Comparison of ENCODE assay signal across 26 mouse cellular contexts in the genomic region with DNA sequence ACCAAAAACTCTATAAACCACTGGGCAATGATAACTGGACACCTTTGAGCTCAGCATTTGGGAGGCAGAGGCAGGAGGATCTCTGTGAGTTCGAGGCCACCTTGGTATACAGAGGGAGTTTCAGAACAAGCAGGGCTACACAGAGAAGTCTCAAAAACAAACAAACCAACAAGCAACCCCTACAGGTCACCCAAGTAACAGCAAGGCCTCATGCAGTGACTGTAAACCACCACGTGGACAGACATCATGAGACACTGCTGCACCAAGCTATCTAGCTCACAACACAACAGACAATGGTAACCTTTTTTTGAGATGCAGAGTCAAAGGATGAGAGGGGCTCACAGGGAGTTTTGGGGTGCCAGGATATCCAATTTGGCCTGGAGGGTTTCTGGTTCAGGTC. TPM values are rescaled to one million over a fixed set of nuclear protein-coding genes. Genes with fewer than 3 reads are reported as not detected.
A peak's percentile ranks its signal among the peaks of the same experiment; 100 is the strongest.
DNase-seq lines count a peak whose midpoint lies in the region; ATAC-seq and TF ChIP-seq lines count a peak whose summit lies in the region.
"Had no signal": no experiment of that assay in that cellular context is flagged by ENCODE, and none has a peak within 500 bp of the region (broad histone marks: within the 10 kb centered on the region; RNA-seq: fewer than 3 reads in every experiment).

No protein-coding gene starts in this region.

- H3K36me3 ChIP-seq in forebrain, postnatal 0 days (ENCODE audit: insufficient read depth) = peaks cover 38% of the 10 kb centered on the region
- peaks cover 17% of the 10 kb centered on the region for H3K36me3 ChIP-seq in forebrain, embryonic 15.5 days

- no peak overlapping the region for H3K4me3 ChIP-seq in forebrain, postnatal 0 days (ENCODE audit: low read depth, low read length)
- no peak overlapping the region for H3K4me3 ChIP-seq in forebrain, embryonic 15.5 days
- no peak overlapping the region for H3K4me3 ChIP-seq in layer of hippocampus, adult 2 months
- H3K4me3 ChIP-seq: embryonic facial prominence, embryonic 12.5 days; heart, embryonic 13.5 days; hindbrain, embryonic 15.5 days; intestine, embryonic 15.5 days; midbrain, embryonic 10.5 days; midbrain, embryonic 15.5 days; neural tube, embryonic 15.5 days had no signal

- no peak overlapping the region for H3K27ac ChIP-seq in forebrain, postnatal 0 days (ENCODE audit: low read depth, low read length)
- H3K27ac ChIP-seq in forebrain, embryonic 15.5 days (replicated peaks) = no peak overlapping the region
- H3K27ac ChIP-seq in layer of hippocampus, adult 2 months = no peak overlapping the region
- H3K27ac ChIP-seq: embryonic facial prominence, embryonic 12.5 days; heart, embryonic 13.5 days; hindbrain, embryonic 15.5 days; intestine, embryonic 15.5 days; midbrain, embryonic 10.5 days; midbrain, embryonic 15.5 days; neural tube, embryonic 15.5 days had no signal

- H3K4me2 ChIP-seq in forebrain, postnatal 0 days (ENCODE audit: low read depth) = no peak overlapping the region
- H3K4me2 ChIP-seq in forebrain, embryonic 15.5 days (replicated peaks) = no peak overlapping the region
- H3K4me2 ChIP-seq: embryonic facial prominence, embryonic 12.5 days; heart, embryonic 13.5 days; hindbrain, embryonic 15.5 days; intestine, embryonic 15.5 days; midbrain, embryonic 15.5 days; neural tube, embryonic 15.5 days had no signal

- TF ChIP-seq CTCF in forebrain, postnatal 0 days (IDR thresholded peaks at IDR 0.05; ENCODE audit: low read depth) = peak; percentile 12; the same call in 1 of the 2 replicates
- TF ChIP-seq CTCF in layer of hippocampus, adult 2 months (conservative IDR thresholded peaks at IDR 0.05) = 0 out of 2 replicates have a peak, but pooled peaks have one; percentile 20

- ATAC-seq in forebrain, postnatal 0 days = no peak
- ATAC-seq in forebrain, embryonic 15.5 days (replicated peaks) = no peak
- ATAC-seq: forebrain, embryonic 14.5 days; intestine, embryonic 15.5 days; midbrain, embryonic 15.5 days had no signal

- H3K9ac ChIP-seq in forebrain, postnatal 0 days = no peak overlapping the region
- no peak overlapping the region for H3K9ac ChIP-seq in forebrain, embryonic 15.5 days (replicated peaks)
- H3K9ac ChIP-seq: embryonic facial prominence, embryonic 12.5 days; heart, embryonic 13.5 days; hindbrain, embryonic 15.5 days; intestine, embryonic 15.5 days; midbrain, embryonic 15.5 days; neural tube, embryonic 15.5 days had no signal

- H3K4me1 ChIP-seq in forebrain, postnatal 0 days (ENCODE audit: insufficient read depth) = no peaks in the 10 kb centered on the region
- peaks cover 3% of the 10 kb centered on the region; the same call in 1 of the 2 replicates for H3K4me1 ChIP-seq in forebrain, embryonic 15.5 days
- H3K4me1 ChIP-seq: embryonic facial prominence, embryonic 12.5 days; heart, embryonic 13.5 days; hindbrain, embryonic 15.5 days; intestine, embryonic 15.5 days; midbrain, embryonic 10.5 days; midbrain, embryonic 15.5 days; neural tube, embryonic 15.5 days had no signal

- WGBS in forebrain, postnatal 0 days = 81% methylated on average over 2 of the region's 2 CpGs
- 86% methylated on average over 2 of the region's 2 CpGs for WGBS in forebrain, embryonic 15.5 days

- H3K27me3 ChIP-seq in forebrain, postnatal 0 days (ENCODE audit: insufficient read depth, low read length) = no peaks in the 10 kb centered on the region
- no peaks in the 10 kb centered on the region for H3K27me3 ChIP-seq in forebrain, embryonic 15.5 days
- H3K27me3 ChIP-seq: embryonic facial prominence, embryonic 12.5 days; heart, embryonic 13.5 days; hindbrain, embryonic 15.5 days; intestine, embryonic 15.5 days; midbrain, embryonic 15.5 days; neural tube, embryonic 15.5 days had no signal

- no peaks in the 10 kb centered on the region for H3K9me3 ChIP-seq in forebrain, postnatal 0 days (ENCODE audit: low read length)
- no peaks in the 10 kb centered on the region for H3K9me3 ChIP-seq in forebrain, embryonic 15.5 days
- H3K9me3 ChIP-seq: embryonic facial prominence, embryonic 12.5 days; heart, embryonic 13.5 days; hindbrain, embryonic 15.5 days; intestine, embryonic 15.5 days; midbrain, embryonic 10.5 days; midbrain, embryonic 15.5 days; neural tube, embryonic 15.5 days had no signal

- DNase-seq in forebrain, postnatal 0 days = no peak
- DNase-seq in layer of hippocampus, adult 2 months (ENCODE audit: low spot score in 2 of 2) = no peak
- DNase-seq in layer of hippocampus, adult 11-12 months (ENCODE audit: low spot score) = no peak
- DNase-seq in ES-CJ7 (ENCODE audit: low read depth, low spot score) = peak; percentile 64
- peak; percentile 24 for DNase-seq in induced T-regulatory cell, adult 2 months (ENCODE audit: low read depth)
- DNase-seq in frontal cortex, postnatal 25 days (ENCODE audit: low spot score in 2 of 2) = no peak
- no peak for DNase-seq in kidney, postnatal 10 days
- DNase-seq: adrenal gland, postnatal 10 days; cerebellum, adult 8-10 months; cerebellum, postnatal 36 days; embryo, embryonic 11 days; heart, postnatal 10 days; liver; lung, adult 18-20 months; lung, postnatal 10 days; thymus, adult 2 months; thymus, postnatal 36 days had no signal

RNA-seq across cellular contexts. Expression of gene Slc38a10, which starts 24.3 kb away (rescaled TPM):
- 114 and 147 TPM in 2 replicates for total RNA-seq in forebrain, postnatal 0 days (2014; rRNA removed)
- 90.4 and 97.0 TPM in 2 replicates for polyA plus RNA-seq in forebrain, postnatal 0 days (2015; fragmentation: Nextera tagmentation; extraction: Ambion mirVana)
- polyA plus RNA-seq in forebrain, embryonic 15.5 days (2015; fragmentation: Nextera tagmentation; extraction: Ambion mirVana) = 97.7 and 98.9 TPM in 2 replicates
- total RNA-seq in layer of hippocampus, adult 2 months (2021) = 10 to 100 TPM; 86.1 to 86.5 TPM

RNA-seq across cellular contexts. Expression of gene Ndufaf8, which starts 28.1 kb away (rescaled TPM):
- total RNA-seq in forebrain, postnatal 0 days (2014; rRNA removed) = 16.7 and 32.2 TPM in 2 replicates
- 58.1 and 74.8 TPM in 2 replicates for polyA plus RNA-seq in forebrain, postnatal 0 days (2015; fragmentation: Nextera tagmentation; extraction: Ambion mirVana)
- 49.7 and 56.9 TPM in 2 replicates for polyA plus RNA-seq in forebrain, embryonic 15.5 days (2015; fragmentation: Nextera tagmentation; extraction: Ambion mirVana)
- 10 to 100 TPM; 35.2 to 46.9 TPM for total RNA-seq in layer of hippocampus, adult 2 months (2021)

RNA-seq across cellular contexts. Expression of gene Tepsin, which starts 28.3 kb away (rescaled TPM):
- 19.0 and 25.8 TPM in 2 replicates for total RNA-seq in forebrain, postnatal 0 days (2014; rRNA removed)
- polyA plus RNA-seq in forebrain, postnatal 0 days (2015; fragmentation: Nextera tagmentation; extraction: Ambion mirVana) = 12.7 and 14.8 TPM in 2 replicates
- polyA plus RNA-seq in forebrain, embryonic 15.5 days (2015; fragmentation: Nextera tagmentation; extraction: Ambion mirVana) = 18.7 and 21.9 TPM in 2 replicates
- total RNA-seq in layer of hippocampus, adult 2 months (2021) = 10 to 100 TPM; 16.3 to 17.1 TPM

RNA-seq across cellular contexts. Expression of gene Cep131, which starts 40.2 kb away (rescaled TPM):
- total RNA-seq in forebrain, postnatal 0 days (2014; rRNA removed) = 18.3 and 21.4 TPM in 2 replicates
- polyA plus RNA-seq in forebrain, postnatal 0 days (2015; fragmentation: Nextera tagmentation; extraction: Ambion mirVana) = 21.0 and 22.0 TPM in 2 replicates
- 34.6 and 35.0 TPM in 2 replicates for polyA plus RNA-seq in forebrain, embryonic 15.5 days (2015; fragmentation: Nextera tagmentation; extraction: Ambion mirVana)
- 10 to 100 TPM; 35.6 to 37.0 TPM for total RNA-seq in layer of hippocampus, adult 2 months (2021)

Comparison
In these comparisons a context has a peak if more than half of its experiments do, and no peak if none do; other contexts are left out.
1. DNase-seq: peak in ES-CJ7 (single experiment) and induced T-regulatory cell, adult 2 months (single experiment); none in forebrain, postnatal 0 days (single experiment), layer of hippocampus, adult 2 months (0 of 2), layer of hippocampus, adult 11-12 months (single experiment), frontal cortex, postnatal 25 days (0 of 2) and kidney, postnatal 10 days (single experiment).